Mouse (Mus musculus): ENCODE results near the gene Acp6.

Gene Acp6

DNA sequence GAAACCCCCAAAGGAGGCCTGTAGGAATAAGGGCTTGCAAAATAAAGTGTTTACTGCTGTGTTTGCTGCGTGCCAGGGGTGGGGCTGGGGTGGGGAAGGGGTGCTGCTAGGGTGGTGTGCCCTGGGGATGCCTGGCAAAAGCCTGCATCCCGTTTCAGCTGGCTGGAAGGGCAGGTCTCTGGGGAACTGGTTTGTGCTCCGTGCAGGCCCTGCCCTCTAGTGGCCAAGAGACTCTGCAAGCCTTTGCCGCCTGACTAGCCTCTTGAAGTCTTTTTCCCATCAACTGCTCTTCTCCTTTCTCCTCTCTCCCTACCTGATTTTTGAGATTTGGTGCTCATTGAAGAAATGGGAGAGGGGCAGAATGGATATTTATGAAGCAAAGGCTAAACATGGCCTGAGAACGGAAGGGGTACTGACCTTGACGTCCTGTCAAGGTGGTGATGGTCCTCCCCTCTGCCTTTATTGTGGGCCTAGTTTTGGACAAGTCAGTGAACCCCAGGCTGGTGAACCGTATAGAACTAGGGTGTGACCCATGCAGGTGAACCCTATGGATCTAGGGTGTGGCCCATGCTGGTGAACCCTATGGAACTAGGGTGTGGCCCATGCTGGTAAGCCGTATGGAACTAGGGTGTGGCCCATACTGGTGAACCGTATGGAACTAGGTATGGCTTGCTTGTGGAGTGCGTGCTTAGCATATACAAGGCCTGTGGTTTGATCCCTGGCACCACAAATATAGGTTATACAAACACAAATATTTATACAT, 26.7 kb downstream of the Acp6 start:
- peak; percentile 79 for DNase-seq (ENCODE audit: low read depth, low spot score)

DNA sequence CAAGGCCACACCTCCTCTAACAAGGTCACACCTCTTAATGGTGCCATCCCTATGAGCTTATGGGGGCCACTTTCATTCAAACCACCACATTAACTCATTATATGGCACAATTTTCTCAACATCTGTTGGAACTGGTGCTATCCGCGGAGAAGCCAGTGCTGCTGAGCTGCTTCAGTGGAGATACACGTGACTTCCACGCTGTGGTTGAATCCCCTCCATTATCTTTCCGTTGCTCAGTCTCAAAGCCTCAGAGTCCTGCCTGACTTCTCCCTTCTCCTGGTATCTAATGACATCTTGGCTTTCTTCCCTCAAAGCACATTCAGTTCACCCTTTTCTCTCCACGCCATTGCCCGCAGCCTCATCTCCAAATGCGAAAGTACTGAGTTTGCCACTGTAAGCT, 38.0 kb downstream of the Acp6 start:
- DNase-seq (ENCODE audit: low read depth, low spot score): no peak

DNA sequence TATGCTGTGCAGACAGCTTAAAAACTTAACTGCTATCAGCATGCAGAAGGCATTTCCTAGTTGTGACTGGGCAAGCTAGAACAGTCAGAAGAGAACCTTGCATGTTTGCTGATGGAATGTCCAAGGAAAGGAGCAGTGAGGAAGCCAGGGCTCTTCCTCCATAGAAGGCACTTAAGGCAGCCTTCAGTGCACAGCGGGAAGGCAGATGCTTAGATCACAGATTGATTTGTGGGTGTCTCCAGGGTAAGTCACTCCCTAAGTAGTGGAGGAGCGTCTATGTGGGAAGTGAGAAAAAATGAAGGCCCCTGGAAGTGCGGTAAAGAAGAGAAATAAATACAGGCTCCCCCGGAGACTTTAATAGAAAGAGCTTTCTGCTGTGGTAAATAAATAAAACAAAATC, 40.7 kb downstream of the Acp6 start:
- DNase-seq (ENCODE audit: low read depth, low spot score): peak; percentile 42

DNA sequence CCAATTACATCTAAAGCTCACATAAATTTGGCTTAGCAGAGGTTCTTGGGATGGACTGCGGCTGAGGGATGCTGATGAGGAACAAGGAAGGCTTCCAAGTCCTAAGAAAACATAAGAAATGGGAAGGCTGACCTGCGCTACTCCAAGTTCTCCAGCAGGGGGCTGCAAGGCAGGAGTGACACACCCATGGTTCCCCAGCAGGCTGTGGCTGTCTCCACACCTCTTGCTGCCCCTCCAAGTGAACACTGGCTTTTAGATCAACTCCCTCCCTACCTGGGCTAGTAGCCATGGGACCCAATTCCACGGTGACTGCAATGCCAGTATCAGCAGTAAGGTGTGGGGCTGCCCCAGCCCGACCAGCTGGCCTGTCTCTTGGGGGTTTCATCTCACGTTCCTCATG, 43.4 kb downstream of the Acp6 start:
- peak; percentile 84 for DNase-seq (ENCODE audit: low read depth, low spot score)

DNA sequence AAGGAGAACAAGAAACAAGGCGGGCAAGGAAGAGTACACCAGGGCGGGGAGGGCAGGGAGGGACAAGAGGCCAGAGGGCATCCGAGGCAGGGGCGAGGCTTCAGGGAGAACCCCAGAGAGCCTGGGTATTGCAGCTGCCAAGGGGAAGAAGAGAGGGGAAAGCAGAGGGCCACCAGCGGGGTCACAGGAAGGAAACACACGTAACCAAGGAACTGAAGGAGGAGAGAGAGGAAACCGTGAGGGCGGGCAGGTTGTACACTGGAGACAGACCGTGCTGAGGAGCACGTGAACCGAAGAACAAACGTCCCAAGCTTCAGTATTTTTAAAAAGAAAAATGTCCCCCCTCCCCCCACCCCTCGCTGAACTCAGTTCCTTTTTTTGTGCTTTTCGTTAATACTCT, 45.3 kb downstream of the Acp6 start:
- DNase-seq (ENCODE audit: low read depth, low spot score): no peak

DNA sequence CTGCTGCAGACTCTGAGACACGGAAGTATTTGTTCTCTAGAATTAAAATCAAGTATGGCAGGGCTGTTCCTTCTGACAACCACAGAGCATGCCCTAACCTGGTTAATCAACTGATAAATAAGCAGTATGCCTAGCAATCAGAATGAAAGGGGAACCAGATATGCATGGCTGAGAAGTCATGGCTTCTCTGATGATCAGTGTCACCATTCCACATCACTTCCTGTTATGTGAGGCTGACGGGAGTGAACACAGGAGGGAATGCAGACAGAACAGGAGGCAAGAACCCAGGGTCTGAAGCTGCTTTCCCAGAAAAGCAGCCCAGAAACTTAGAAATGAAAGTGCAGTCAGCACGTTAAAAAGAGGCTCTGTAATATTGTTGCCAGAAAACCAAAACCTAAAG, 47.9 kb downstream of the Acp6 start:
- no peak for DNase-seq (ENCODE audit: low read depth, low spot score)

DNA sequence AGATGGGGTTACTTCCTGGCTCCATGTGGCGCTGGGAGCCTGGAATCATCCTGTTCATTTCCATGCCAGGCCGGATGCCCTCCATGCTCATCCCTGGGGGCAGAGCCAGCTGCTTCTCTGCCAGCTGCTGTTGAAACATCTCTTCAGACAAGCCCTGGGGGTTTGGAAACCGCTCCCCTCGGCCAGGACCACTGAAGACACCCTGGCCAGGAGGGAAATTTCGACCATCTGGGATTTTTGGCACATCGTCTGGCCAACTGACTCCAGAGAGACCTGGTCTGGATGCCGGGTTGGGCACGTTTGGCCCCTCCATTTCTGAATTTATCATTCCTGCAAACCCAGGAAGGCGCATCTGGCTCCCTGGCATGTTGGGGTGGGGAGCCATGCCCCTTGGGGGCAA, 50.8 kb downstream of the Acp6 start:
- no peak for DNase-seq (ENCODE audit: low read depth, low spot score)

DNA sequence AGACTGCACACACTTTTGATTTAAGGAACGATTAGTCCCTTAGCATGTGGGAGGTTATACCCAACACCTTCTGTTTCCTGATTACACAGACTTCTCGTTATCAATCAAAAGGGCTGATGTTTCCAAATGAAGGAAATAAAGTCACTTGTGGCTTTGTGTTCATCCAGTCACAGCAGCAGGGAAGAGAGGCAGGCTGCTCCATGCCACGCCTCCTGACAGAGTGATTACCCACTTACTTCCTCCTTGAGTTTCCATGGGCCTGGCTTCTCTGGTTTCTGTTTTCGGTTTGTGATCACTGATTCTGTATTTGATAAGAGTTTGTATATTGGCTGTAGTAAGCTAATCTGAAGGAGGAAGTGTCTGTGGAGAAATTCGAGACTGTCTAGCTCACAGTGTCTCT, 52.6 kb downstream of the Acp6 start:
- no peak for DNase-seq (ENCODE audit: low read depth, low spot score)

DNA sequence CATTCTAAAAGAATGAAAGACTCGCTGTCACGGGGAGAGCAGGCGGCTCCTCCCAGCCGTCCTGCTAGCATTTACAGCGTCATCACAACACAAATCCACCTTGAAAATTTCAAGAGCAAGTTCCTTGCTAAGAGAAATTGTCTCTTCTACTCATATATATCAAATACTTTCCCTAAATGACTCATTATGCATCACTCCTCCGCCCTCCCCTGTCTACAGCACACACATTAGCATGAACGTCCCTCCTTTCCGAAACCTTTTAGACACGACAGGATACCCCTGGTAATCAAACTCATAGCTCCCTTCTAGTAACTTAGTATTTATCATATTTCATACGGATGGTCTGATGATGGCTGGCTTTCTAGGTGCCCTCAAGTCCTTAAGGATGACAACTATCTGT, 55.3 kb downstream of the Acp6 start:
- no peak for DNase-seq (ENCODE audit: low read depth, low spot score)

DNA sequence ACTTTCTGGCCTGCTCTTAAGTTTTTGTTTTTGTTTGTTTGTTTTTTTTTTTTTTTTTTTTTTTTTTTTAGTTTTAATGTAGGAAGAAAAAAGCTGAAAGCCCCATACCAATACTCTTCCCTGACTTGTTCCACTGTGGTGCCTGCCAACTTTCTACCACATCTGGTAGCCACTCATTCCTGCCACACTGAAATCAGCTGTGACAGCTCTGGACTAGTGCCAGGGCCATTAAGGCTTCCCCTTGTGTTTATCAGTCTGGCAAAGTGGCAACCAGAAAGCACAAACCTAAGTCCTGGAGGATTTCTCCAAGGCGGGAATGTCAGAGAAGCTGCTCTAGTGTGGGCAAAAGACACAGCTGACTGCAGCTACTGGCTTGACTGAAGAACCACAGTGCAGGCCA, 55.9 kb downstream of the Acp6 start:
- no peak for DNase-seq (ENCODE audit: low read depth, low spot score)

DNA sequence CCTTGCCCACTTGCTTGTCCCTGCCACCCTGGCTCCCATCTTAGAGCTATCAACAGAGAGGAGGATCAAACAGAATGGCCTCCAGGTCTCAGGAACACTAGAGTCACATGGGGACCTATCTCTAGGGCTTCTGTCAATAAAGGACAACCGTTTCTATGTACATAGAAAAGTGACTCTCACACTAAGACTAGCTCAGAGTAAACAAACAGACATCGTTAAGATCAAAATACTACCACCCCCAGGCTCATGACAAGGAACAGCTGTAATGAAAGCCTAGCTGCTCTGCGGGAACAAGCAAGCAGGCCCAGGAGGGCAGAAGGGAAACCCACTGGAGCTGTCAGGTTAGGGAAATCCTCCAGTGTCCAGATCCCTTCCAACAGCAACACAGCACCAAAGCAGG, 56.9 kb downstream of the Acp6 start:
- no peak for DNase-seq (ENCODE audit: low read depth, low spot score)

DNA sequence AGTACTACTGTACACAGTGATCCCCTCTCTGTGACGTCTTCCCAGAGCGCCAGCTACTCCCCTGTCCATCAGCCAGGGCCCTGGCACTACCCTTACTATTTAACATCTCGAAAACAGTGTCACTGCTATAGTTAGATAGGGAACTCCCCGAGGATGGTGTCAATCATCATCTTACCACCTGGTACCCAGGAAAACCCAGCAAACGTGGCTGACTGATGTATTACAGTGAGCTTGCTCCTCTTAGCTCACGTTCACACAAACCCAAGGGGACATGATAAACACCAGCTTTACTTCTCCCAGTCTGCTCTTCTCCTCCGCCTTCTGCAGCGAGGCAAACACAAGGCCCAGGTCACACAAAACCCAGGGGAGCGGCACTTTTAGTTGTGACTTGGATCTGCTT, 64.7 kb downstream of the Acp6 start:
- no peak for DNase-seq (ENCODE audit: low read depth, low spot score)

DNA sequence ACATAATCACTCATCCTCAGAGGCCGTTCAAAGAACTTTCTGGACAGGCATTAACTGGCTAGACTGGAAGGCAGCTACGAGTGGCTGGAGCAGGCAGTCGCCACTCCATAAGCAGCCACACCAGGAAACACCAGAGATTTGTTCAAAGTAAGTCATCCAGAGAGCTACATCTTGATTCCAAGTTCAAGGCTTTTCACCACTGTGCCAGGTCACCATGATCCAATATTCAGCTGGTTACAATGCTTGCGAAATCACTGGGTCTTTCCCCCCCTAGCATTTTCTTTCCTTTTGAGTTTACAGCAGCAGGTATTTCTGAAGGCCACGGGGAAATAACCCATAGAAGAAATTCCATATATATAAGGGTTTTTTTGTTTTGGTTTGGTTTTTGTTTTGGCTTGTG, 66.7 kb downstream of the Acp6 start:
- DNase-seq (ENCODE audit: low read depth, low spot score): no peak

DNA sequence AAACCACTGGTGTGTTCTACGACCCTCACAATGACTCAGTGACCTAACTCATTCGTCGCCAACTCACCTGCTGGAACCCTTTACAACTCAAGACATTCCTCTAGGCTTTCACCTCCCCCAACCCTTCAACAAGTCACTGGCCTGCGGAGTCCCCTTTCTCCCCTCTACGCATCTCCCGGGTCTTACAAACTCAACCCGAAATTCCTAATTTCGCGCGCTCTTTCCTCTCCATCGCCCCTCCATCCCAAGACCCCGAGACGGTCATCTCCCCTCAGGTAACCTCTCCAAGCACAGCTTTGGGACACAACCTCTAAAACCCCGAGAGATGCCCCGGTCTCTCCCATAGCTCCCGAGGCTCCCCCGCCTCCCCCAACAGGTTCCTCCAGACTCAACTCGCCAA, 68.1 kb downstream of the Acp6 start:
- peak; percentile 39 for DNase-seq (ENCODE audit: low read depth, low spot score)
